Mouse (Mus musculus) forebrain, embryonic 13.5 days (tissue): ENCODE results near the gene Ovca2. TPM values are rescaled to one million over a fixed set of nuclear protein-coding genes. Genes with fewer than 3 reads are reported as not detected.

Source experiments
- ATAC-seq: fragments of 200-750 bp; cut with Nextera tagmentation; 2 replicates; pipeline ENCODE4 v1.8.0; 2017
- H3K27ac ChIP-seq: fragments of 300-500 bp; sonication (generic); 2 replicates; pipeline ENCODE4 v1.5.1; 2015; ENCODE audit warnings: inconsistent platforms, mild to moderate bottlenecking, moderate library complexity
- H3K27me3 ChIP-seq: fragments of 300-500 bp; sonication (generic); 2 replicates; pipeline ENCODE4 v1.6.1; 2015; ENCODE audit warnings: mild to moderate bottlenecking, inconsistent platforms
- H3K36me3 ChIP-seq: fragments of 300-500 bp; sonication (generic); 2 replicates; pipeline ENCODE4 v1.6.1; 2015; ENCODE audit warnings: mild to moderate bottlenecking, inconsistent platforms; ENCODE audit not compliant: poor library complexity, severe bottlenecking
- H3K4me1 ChIP-seq: fragments of 300-500 bp; sonication (generic); 2 replicates; pipeline ENCODE4 v1.6.1; 2015; ENCODE audit warnings: inconsistent platforms
- H3K4me2 ChIP-seq: fragments of 300-500 bp; sonication (generic); 2 replicates; pipeline ENCODE4 v1.6.1; 2015; ENCODE audit warnings: inconsistent platforms, mild to moderate bottlenecking, moderate library complexity
- H3K4me3 ChIP-seq: fragments of 300-500 bp; sonication (generic); 2 replicates; pipeline ENCODE4 v1.5.1; 2015; ENCODE audit warnings: mild to moderate bottlenecking, inconsistent platforms
- H3K9ac ChIP-seq: fragments of 300-500 bp; sonication (generic); 2 replicates; pipeline ENCODE4 v1.6.1; 2015; ENCODE audit warnings: mild to moderate bottlenecking, inconsistent platforms
- H3K9me3 ChIP-seq: fragments of 300-500 bp; sonication (generic); replicated peaks from 2 replicates; pipeline ENCODE4 v1.6.1; 2016; ENCODE audit warnings: inconsistent platforms
- WGBS: fragments of 180-500 bp; shearing (Covaris S2); methylation state at CpG from one replicate; pipeline ENCODE4 v1.1.7; 2015; 5-methylcytosine and 5-hydroxymethylcytosine counted together
- polyA plus RNA-seq: library from polyadenylated mRNA; unstranded; fragments of >200 nt; fragmentation: Nextera tagmentation; extraction: Ambion mirVana; gene quantifications from 2 replicates; pipeline ENCODE4 v1.2.1, GENCODE M21; 2015

Gene Ovca2
- polyA plus RNA-seq, 1 experiment from 2014 or later = 22.8 TPM

DNA sequence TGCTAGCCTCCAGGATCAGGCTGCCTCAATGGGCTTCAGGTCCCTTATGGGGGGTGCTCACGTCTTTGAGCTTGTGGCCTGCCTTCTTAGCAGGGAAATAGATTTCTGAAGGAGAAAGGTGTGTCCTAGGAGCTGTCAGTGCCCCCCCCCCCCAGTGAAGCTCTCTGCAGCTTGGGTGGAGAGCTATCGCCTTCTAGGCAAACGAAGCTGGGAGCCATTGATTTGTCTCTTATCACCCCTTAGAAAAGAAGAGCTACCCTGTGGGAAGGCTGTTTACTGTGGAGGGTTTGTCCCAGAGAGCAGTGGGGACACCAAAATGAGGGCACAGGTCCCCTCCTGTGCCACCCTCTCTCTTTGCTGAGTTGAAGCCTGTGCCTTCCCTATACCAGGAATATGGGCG is 31.5 kb upstream of the Ovca2 start:
- Histone ChIP-seq H3K27ac (peak overlapping the region; percentile 19; the same call in 1 of the 2 replicates), H3K4me2 (no peak overlapping the region), H3K4me3 (no peak overlapping the region), H3K9ac (no peak overlapping the region), H3K27me3 (no peaks in the 10 kb centered on the region), H3K9me3 (no peaks in the 10 kb centered on the region), H3K4me1 (peaks cover 25% of the 10 kb centered on the region), H3K36me3 (no peaks in the 10 kb centered on the region)
- ATAC-seq = no peak
- WGBS = 63% methylated on average over 4 of the region's 4 CpGs

GRCm38 (mm10) chr11:75209363-75209762 is 30.7 kb upstream of the Ovca2 start:
- H3K27me3 ChIP-seq = no peaks in the 10 kb centered on the region
- no peak for ATAC-seq
- H3K27ac ChIP-seq = no peak overlapping the region
- WGBS = 69% methylated on average over 4 of the region's 4 CpGs
- no peak overlapping the region for H3K4me2 ChIP-seq
- peaks cover 26% of the 10 kb centered on the region for H3K4me1 ChIP-seq
- H3K36me3 ChIP-seq = no peaks in the 10 kb centered on the region
- no peak overlapping the region for H3K4me3 ChIP-seq
- H3K9me3 ChIP-seq = no peaks in the 10 kb centered on the region
- no peak overlapping the region for H3K9ac ChIP-seq

DNA sequence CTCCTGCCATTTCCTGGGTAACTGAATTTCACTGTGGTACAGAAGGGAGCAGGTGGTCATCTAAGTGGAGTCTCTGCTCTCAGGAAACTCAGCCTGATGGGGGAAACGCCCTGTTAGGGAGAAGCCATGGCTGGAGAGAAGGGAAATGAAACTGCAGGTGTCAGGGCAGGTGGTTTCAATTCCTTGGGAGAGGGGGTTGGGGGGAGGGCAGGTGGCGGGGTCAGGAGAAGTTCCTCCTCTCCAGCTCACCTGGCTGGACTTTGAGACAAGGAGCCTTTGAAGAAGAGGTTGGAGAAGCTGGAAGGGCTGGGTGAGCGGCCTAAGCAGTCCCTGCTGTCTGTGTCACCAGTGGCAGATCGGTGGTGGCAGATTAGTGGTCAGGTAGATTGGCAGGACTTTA is 27.7 kb upstream of the Ovca2 start:
- no peak overlapping the region for H3K4me3 ChIP-seq
- 0 out of 2 replicates have a peak, but pooled peaks cover 3% of the 10 kb centered on the region for H3K4me1 ChIP-seq

DNA sequence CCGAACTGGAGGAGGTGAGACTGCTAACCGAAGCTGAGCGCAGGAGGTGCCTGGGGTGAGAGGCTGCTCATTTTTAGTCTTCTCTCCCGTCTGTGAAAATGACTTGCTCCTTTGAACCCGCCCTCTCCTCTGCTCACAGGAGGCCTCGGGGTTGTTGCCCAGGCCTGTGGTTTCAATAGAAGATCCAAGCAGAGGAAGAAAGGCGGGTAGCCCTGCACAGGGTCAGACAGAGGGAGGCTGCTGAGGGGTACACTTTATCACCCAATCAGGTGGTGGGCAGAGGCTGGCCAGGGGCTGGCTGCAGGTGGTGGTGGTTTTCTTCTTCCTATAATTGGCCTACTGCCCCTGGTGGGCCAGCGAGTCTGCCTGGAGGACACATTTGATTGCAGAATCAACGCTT is 25.8 kb upstream of the Ovca2 start:
- H3K4me1 ChIP-seq = 0 out of 2 replicates have a peak, but pooled peaks cover 3% of the 10 kb centered on the region
- WGBS = 30% methylated on average over 9 of the region's 9 CpGs
- H3K9ac ChIP-seq = no peak overlapping the region
- peaks cover 5% of the 10 kb centered on the region; the same call in 1 of the 2 replicates for H3K27me3 ChIP-seq
- H3K4me2 ChIP-seq = no peak overlapping the region
- H3K27ac ChIP-seq = no peak overlapping the region
- no peaks in the 10 kb centered on the region for H3K9me3 ChIP-seq
- no peaks in the 10 kb centered on the region for H3K36me3 ChIP-seq
- ATAC-seq = no peak
- H3K4me3 ChIP-seq = no peak overlapping the region

More for the DNA sequence above, 27.7 kb upstream of the Ovca2 start:
- Histone ChIP-seq H3K27ac (no peak overlapping the region), H3K36me3 (no peaks in the 10 kb centered on the region), H3K9ac (no peak overlapping the region), H3K9me3 (no peaks in the 10 kb centered on the region), H3K4me2 (no peak overlapping the region), H3K27me3 (peaks cover 4% of the 10 kb centered on the region; the same call in 1 of the 2 replicates)
- no peak for ATAC-seq
- 90% methylated on average over 4 of the region's 4 CpGs for WGBS

- Histone ChIP-seq H3K27me3 (peaks cover 5% of the 10 kb centered on the region), H3K4me1 (0 out of 2 replicates have a peak, but pooled peaks cover 3% of the 10 kb centered on the region), H3K36me3 (no peaks in the 10 kb centered on the region), H3K4me3 (no peak overlapping the region), H3K4me2 (no peak overlapping the region), H3K27ac (no peak overlapping the region), H3K9me3 (no peaks in the 10 kb centered on the region), H3K9ac (no peak overlapping the region)
- 84% methylated on average over 4 of the region's 4 CpGs for WGBS
- no peak for ATAC-seq
Observed at GRCm38 (mm10) chr11:75203926-75204325, 25.3 kb upstream of the Ovca2 start.

- no peak overlapping the region for H3K27ac ChIP-seq
- no peaks in the 10 kb centered on the region for H3K36me3 ChIP-seq
- H3K9ac ChIP-seq = no peak overlapping the region
- no peaks in the 10 kb centered on the region for H3K9me3 ChIP-seq
- no peak overlapping the region for H3K4me3 ChIP-seq
- peaks cover 25% of the 10 kb centered on the region for H3K27me3 ChIP-seq
- H3K4me2 ChIP-seq = no peak overlapping the region
- WGBS = 82% methylated on average over 8 of the region's 8 CpGs
- 0 out of 2 replicates have a peak, but pooled peaks cover 3% of the 10 kb centered on the region for H3K4me1 ChIP-seq
- ATAC-seq = no peak
Observed at GRCm38 (mm10) chr11:75201721-75202120, 23.1 kb upstream of the Ovca2 start.

DNA sequence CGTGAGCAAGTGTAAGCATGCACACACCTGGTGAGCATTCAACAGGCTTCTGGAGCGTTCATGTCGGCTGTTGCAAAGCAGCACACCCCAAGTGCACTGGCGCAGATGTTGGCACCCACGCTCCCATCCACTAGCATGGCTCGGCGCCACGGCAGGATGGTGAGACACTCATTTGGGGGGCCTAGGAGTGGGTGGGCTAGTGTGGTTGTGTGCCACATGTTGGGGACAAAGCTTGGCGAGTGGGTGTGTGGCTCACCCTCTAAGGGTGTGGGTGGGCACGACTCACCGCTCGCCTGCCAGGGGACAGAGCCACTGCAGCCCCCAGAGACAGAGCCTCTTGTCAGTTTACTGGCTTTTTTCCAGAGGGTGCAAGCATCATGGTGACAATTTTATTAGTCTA is 22.3 kb upstream of the Ovca2 start:
- WGBS = 94% methylated on average over 12 of the region's 12 CpGs
- Histone ChIP-seq H3K4me2 (no peak overlapping the region), H3K9ac (no peak overlapping the region), H3K9me3 (no peaks in the 10 kb centered on the region), H3K4me1 (0 out of 2 replicates have a peak, but pooled peaks cover 3% of the 10 kb centered on the region), H3K4me3 (no peak overlapping the region), H3K27ac (no peak overlapping the region), H3K27me3 (peaks cover 32% of the 10 kb centered on the region), H3K36me3 (no peaks in the 10 kb centered on the region)
- no peak for ATAC-seq

- H3K27ac ChIP-seq = no peak overlapping the region
- peaks cover 10% of the 10 kb centered on the region for H3K4me1 ChIP-seq
- no peaks in the 10 kb centered on the region for H3K9me3 ChIP-seq
- no peaks in the 10 kb centered on the region for H3K36me3 ChIP-seq
- no peak overlapping the region for H3K9ac ChIP-seq
- WGBS = 83% methylated on average over 5 of the region's 5 CpGs
- H3K4me3 ChIP-seq = no peak overlapping the region
- no peak overlapping the region for H3K4me2 ChIP-seq
- no peak for ATAC-seq
- H3K27me3 ChIP-seq = peaks cover 42% of the 10 kb centered on the region
Observed at GRCm38 (mm10) chr11:75199951-75200350, 21.3 kb upstream of the Ovca2 start.

GRCm38 (mm10) chr11:75198792-75199191 is 20.2 kb upstream of the Ovca2 start:
- H3K4me2 ChIP-seq = no peak overlapping the region
- no peaks in the 10 kb centered on the region for H3K36me3 ChIP-seq
- H3K4me1 ChIP-seq = peaks cover 18% of the 10 kb centered on the region
- H3K27ac ChIP-seq = no peak overlapping the region
- peaks cover 54% of the 10 kb centered on the region for H3K27me3 ChIP-seq
- no peaks in the 10 kb centered on the region for H3K9me3 ChIP-seq
- 80% methylated on average over 4 of the region's 4 CpGs for WGBS
- no peak for ATAC-seq
- H3K4me3 ChIP-seq = no peak overlapping the region
- H3K9ac ChIP-seq = no peak overlapping the region

- Histone ChIP-seq H3K4me3 (no peak overlapping the region), H3K4me2 (no peak overlapping the region), H3K36me3 (no peaks in the 10 kb centered on the region), H3K27ac (no peak overlapping the region), H3K27me3 (peaks cover 62% of the 10 kb centered on the region), H3K4me1 (peaks cover 26% of the 10 kb centered on the region), H3K9ac (no peak overlapping the region), H3K9me3 (no peaks in the 10 kb centered on the region)
- ATAC-seq = no peak
- 39% methylated on average over 7 of the region's 7 CpGs for WGBS
Observed at GRCm38 (mm10) chr11:75197956-75198355, 19.3 kb upstream of the Ovca2 start.

DNA sequence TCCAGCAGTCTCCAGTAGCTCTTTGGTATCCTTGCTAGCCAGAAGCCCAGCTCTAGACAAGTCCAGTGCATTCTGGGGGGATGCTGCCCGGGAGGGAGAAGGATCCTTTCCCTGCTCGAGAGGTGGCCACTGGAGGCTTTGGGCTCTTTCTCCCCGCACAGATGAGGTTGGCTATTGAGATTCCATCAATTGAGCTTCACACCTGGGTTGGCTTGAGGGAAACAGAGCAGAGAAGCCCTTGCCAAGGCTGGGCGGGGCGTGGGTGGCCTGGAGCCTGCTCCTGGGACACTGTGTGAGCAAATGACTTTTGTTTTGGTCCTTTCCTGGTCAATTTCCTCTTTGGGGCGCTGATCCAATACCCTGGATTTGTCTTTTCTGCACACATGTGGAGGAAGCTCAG is 17.5 kb upstream of the Ovca2 start:
- Histone ChIP-seq H3K9ac (no peak overlapping the region), H3K4me3 (0 out of 2 replicates have a peak overlapping the region, but pooled peaks have one; percentile 48), H3K27me3 (peaks cover 76% of the 10 kb centered on the region), H3K4me2 (peak overlapping the region; percentile 72), H3K36me3 (no peaks in the 10 kb centered on the region), H3K9me3 (no peaks in the 10 kb centered on the region), H3K27ac (no peak overlapping the region), H3K4me1 (peaks cover 36% of the 10 kb centered on the region)
- no peak for ATAC-seq
- WGBS = 58% methylated on average over 6 of the region's 6 CpGs

- Histone ChIP-seq H3K4me1 (peaks cover 38% of the 10 kb centered on the region), H3K27me3 (peaks cover 78% of the 10 kb centered on the region)
Observed at GRCm38 (mm10) chr11:75194850-75195461, 16.3 kb upstream of the Ovca2 start.

More at GRCm38 (mm10) chr11:75194850-75195461, 16.3 kb upstream of the Ovca2 start:
- no peak overlapping the region for H3K27ac ChIP-seq
- under 1% methylated on average over 39 of the region's 39 CpGs for WGBS
- no peaks in the 10 kb centered on the region for H3K9me3 ChIP-seq
- no peaks in the 10 kb centered on the region for H3K36me3 ChIP-seq
- peak overlapping the region; percentile 59 for H3K9ac ChIP-seq
- H3K4me3 ChIP-seq = peak overlapping the region; percentile 48
- no peak for ATAC-seq
- peak overlapping the region; percentile 72 for H3K4me2 ChIP-seq
